Mouse (Mus musculus) MEL (cell line): Measurements from ENCODE around the gene Tprkb. TPM values are rescaled to one million over a fixed set of nuclear protein-coding genes. Genes with fewer than 3 reads are reported as not detected.

ENCODE experiments used
- DNase-seq: peaks from one replicate; pipeline ENCODE4 v3.0.0; 2011; ENCODE audit warnings: low read depth, low spot score
- H3K27ac ChIP-seq: 2 replicates; pipeline ENCODE4 v1.5.1; 2012; ENCODE audit warnings: low read depth, mild to moderate bottlenecking, control low read depth, low read length, moderate library complexity; ENCODE audit not compliant: control insufficient read depth
- H3K27me3 ChIP-seq, 2 experiments: fragments of 150-350 bp in 1 of 2; sonication (generic) in 1 of 2; 2 replicates each; pipeline ENCODE4 v1.6.1; 2012; ENCODE audit warnings: low read length in 2 of 2, mild to moderate bottlenecking in 2 of 2, improper control_type of control experiment in 1 of 2, moderate library complexity in 1 of 2; ENCODE audit not compliant: insufficient read depth in 2 of 2, control insufficient read depth in 1 of 2
- H3K36me3 ChIP-seq, 2 experiments: 2 replicates each; pipeline ENCODE4 v1.6.1; 2012 to 2014; ENCODE audit warnings: low read length in 2 of 2, improper control_type of control experiment in 1 of 2, inconsistent platforms in 1 of 2, mild to moderate bottlenecking in 1 of 2; ENCODE audit not compliant: insufficient read depth in 2 of 2, control insufficient read depth in 1 of 2
- H3K4me1 ChIP-seq, 2 experiments: fragments of 150-350 bp in 1 of 2; sonication (generic) in 1 of 2; 2 replicates each; pipeline ENCODE4 v1.6.1; 2012; ENCODE audit warnings: low read length in 2 of 2, improper control_type of control experiment in 1 of 2, mild to moderate bottlenecking in 1 of 2; ENCODE audit not compliant: insufficient read depth in 2 of 2, control insufficient read depth in 1 of 2
- H3K4me3 ChIP-seq, 2 experiments: fragments of 150-350 bp in 1 of 2; sonication (generic) in 1 of 2; 2 replicates each; pipeline ENCODE4 v1.5.1; 2012; ENCODE audit warnings: low read depth in 2 of 2, low read length in 2 of 2, mild to moderate bottlenecking in 2 of 2, moderate library complexity in 2 of 2, control low read depth in 1 of 2, improper control_type of control experiment in 1 of 2; ENCODE audit not compliant: control insufficient read depth in 1 of 2, insufficient read depth in 1 of 2
- H3K79me2 ChIP-seq: 2 replicates; pipeline ENCODE4 v1.6.1; 2012; ENCODE audit warnings: mild to moderate bottlenecking, low read length, moderate library complexity; ENCODE audit not compliant: control insufficient read depth, poor library complexity, insufficient read depth
- H3K9ac ChIP-seq: 2 replicates; pipeline ENCODE4 v1.6.1; 2012; ENCODE audit warnings: low read depth, mild to moderate bottlenecking, control low read depth, low read length, moderate library complexity; ENCODE audit not compliant: control insufficient read depth, poor library complexity, severe bottlenecking
- H3K9me3 ChIP-seq: fragments of 150-350 bp; sonication (generic); replicated peaks from 2 replicates; pipeline ENCODE4 v1.6.1; 2012; ENCODE audit warnings: mild to moderate bottlenecking, low read length, improper control_type of control experiment, moderate library complexity; ENCODE audit not compliant: insufficient read depth
- CHD1 ChIP-seq: IDR thresholded peaks from 2 replicates; pipeline ENCODE4 v1.6.1; 2012; ENCODE audit warnings: low read depth, mild to moderate bottlenecking, inconsistent platforms, low read length, improper control_type of control experiment
- E2F4 ChIP-seq: IDR thresholded peaks from 2 replicates; pipeline ENCODE4 v1.6.1; 2011; ENCODE audit warnings: low read depth, low read length, improper control_type of control experiment, borderline replicate concordance
- ELF1 ChIP-seq: IDR thresholded peaks from 2 replicates; pipeline ENCODE4 v1.6.1; 2014; ENCODE audit warnings: low read depth, mild to moderate bottlenecking, inconsistent platforms, low read length, improper control_type of control experiment, moderate library complexity
- MAFK ChIP-seq: IDR thresholded peaks from 2 replicates; pipeline ENCODE4 v1.6.1; 2011; ENCODE audit warnings: low read depth, mild to moderate bottlenecking, low read length, improper control_type of control experiment, borderline replicate concordance
- MAZ ChIP-seq: IDR thresholded peaks from 2 replicates; pipeline ENCODE4 v1.6.1; 2012; ENCODE audit warnings: low read depth, mild to moderate bottlenecking, inconsistent platforms, low read length, improper control_type of control experiment
- RAD21 ChIP-seq: IDR thresholded peaks from 2 replicates; pipeline ENCODE4 v1.6.1; 2011; ENCODE audit warnings: mild to moderate bottlenecking, low read depth, low read length, improper control_type of control experiment
- SIN3A ChIP-seq: IDR thresholded peaks from 2 replicates; pipeline ENCODE4 v1.6.1; 2012; ENCODE audit warnings: low read length, improper control_type of control experiment, inconsistent platforms
- TBP ChIP-seq: IDR thresholded peaks from 2 replicates; pipeline ENCODE4 v1.8.0; 2011; ENCODE audit warnings: low read depth, low read length, improper control_type of control experiment
- UBTF ChIP-seq: IDR thresholded peaks from 2 replicates; pipeline ENCODE4 v1.6.1; 2012; ENCODE audit warnings: low read depth, mild to moderate bottlenecking, inconsistent platforms, low read length, improper control_type of control experiment, moderate library complexity, borderline replicate concordance; ENCODE audit not compliant: insufficient read depth
- USF2 ChIP-seq, 2 experiments: IDR thresholded peaks; 2 replicates each; pipeline ENCODE4 v1.6.1; 2011 to 2012; ENCODE audit warnings: improper control_type of control experiment in 2 of 2, low read length in 2 of 2, borderline replicate concordance in 1 of 2, inconsistent platforms in 1 of 2, low read depth in 1 of 2, mild to moderate bottlenecking in 1 of 2; ENCODE audit not compliant: insufficient read depth in 1 of 2
- ZC3H11A ChIP-seq: IDR thresholded peaks from 2 replicates; pipeline ENCODE4 v1.6.1; 2012; ENCODE audit warnings: low read depth, mild to moderate bottlenecking, inconsistent platforms, low read length, improper control_type of control experiment
- ZMIZ1 ChIP-seq: IDR thresholded peaks from 2 replicates; pipeline ENCODE4 v1.6.1; 2012; ENCODE audit warnings: low read depth, mild to moderate bottlenecking, inconsistent platforms, low read length, improper control_type of control experiment, moderate library complexity
- polyA plus RNA-seq, 2 experiments: library from polyadenylated mRNA; stranded (reverse) in 1 of 2; unstranded in 1 of 2; fragments of >175 nt in 1 of 2; fragments of >200 nt in 1 of 2; gene quantifications; 2 replicates each; pipeline versions ENCODE4 v1.2.1 to v1.2.4; 2012; ENCODE audit warnings: low replicate concordance in 2 of 2, low read depth in 1 of 2; ENCODE audit not compliant: insufficient read length in 2 of 2, insufficient read depth in 1 of 2, missing spikeins in 1 of 2
- total RNA-seq: library from RNA; depleted of rRNA; stranded (reverse); fragments of 300-350 nt; gene quantifications from 2 replicates; pipeline ENCODE4 v1.2.3, GENCODE M21; 2012

The Tprkb gene
- total and polyA plus RNA-seq, 3 experiments = 66.5 to 87.6 (median 85.1) TPM

GRCm38 (mm10) chr6:85948549-85948948 is 36.9 kb downstream of the Tprkb start:
- Histone ChIP-seq H3K9ac (no peak overlapping the region), H3K9me3 (no peaks in the 10 kb centered on the region), H3K4me3 (no peak overlapping the region), H3K4me1 (no peaks in the 10 kb centered on the region; a peak in 1 of 4 replicates), H3K27ac (no peak overlapping the region), H3K27me3 (no peaks in the 10 kb centered on the region), H3K79me2 (0 out of 2 replicates have a peak, but pooled peaks cover 5% of the 10 kb centered on the region), H3K36me3 (peaks cover 4 to 58% of the 10 kb centered on the region in 2 experiments)
- DNase-seq = no peak
- no peak for TF ChIP-seq MAZ

- no peak overlapping the region for H3K27ac ChIP-seq
- H3K27me3 ChIP-seq = no peaks in the 10 kb centered on the region
- DNase-seq = no peak
- peaks cover 23 to 59% of the 10 kb centered on the region in 2 experiments for H3K36me3 ChIP-seq
- H3K4me3 ChIP-seq = no peak overlapping the region
- H3K79me2 ChIP-seq = peaks cover 29% of the 10 kb centered on the region
- no peak for TF ChIP-seq ZC3H11A
- TF ChIP-seq UBTF = no peak
- no peak for TF ChIP-seq ZMIZ1
- TF ChIP-seq MAFK = no peak
- no peak for TF ChIP-seq RAD21
- no peak for TF ChIP-seq E2F4
- no peak for TF ChIP-seq MAZ
- TF ChIP-seq SIN3A = no peak
- no peak for TF ChIP-seq USF2 (IDR thresholded peaks at IDR 0.05; ENCODE audit: borderline replicate concordance in 1 of 2, insufficient read depth in 1 of 2, low read depth in 1 of 2, low read length in 2 of 2)
- TF ChIP-seq ELF1 = no peak
- no peak for TF ChIP-seq CHD1
- no peak for TF ChIP-seq TBP
- H3K9ac ChIP-seq = no peak overlapping the region
- peaks cover 2 to 6% of the 10 kb centered on the region in 2 experiments; a peak in 3 of 4 replicates for H3K4me1 ChIP-seq
- no peaks in the 10 kb centered on the region for H3K9me3 ChIP-seq
Measured at GRCm38 (mm10) chr6:85957581-85957980, 45.9 kb downstream of the Tprkb start.
